Mouse (Mus musculus) large intestine, adult 2 months (tissue): ENCODE results near the gene Tenm1. TPM values are rescaled to one million over a fixed set of nuclear protein-coding genes. Genes with fewer than 3 reads are reported as not detected.

Source experiments
- DNase-seq: peaks from one replicate; pipeline ENCODE4 v3.0.0-alpha.2; 2012; ENCODE audit warnings: low read depth, low spot score
- WGBS: fragments of 180-500 bp; shearing (Covaris S2); methylation state at CpG from one replicate; pipeline ENCODE4 v1.1.7; 2018; 5-methylcytosine and 5-hydroxymethylcytosine counted together
- polyA plus RNA-seq: library from polyadenylated mRNA; depleted of rRNA; stranded (reverse); fragments of >200 nt; gene quantifications from 2 replicates; pipeline ENCODE4 v1.2.3, GENCODE M21; 2012

The Tenm1 gene
- polyA plus RNA-seq, 1 experiment, result 0.01 TPM

GRCm38 (mm10) chrX:42967611-42968010, 461.3 kb downstream of the Tenm1 start:
- 72% methylated on average over 5 of the region's 5 CpGs for WGBS
- DNase-seq, result no peak

GRCm38 (mm10) chrX:42861731-42862130, 567.2 kb downstream of the Tenm1 start:
- WGBS, result 79% methylated on average over 1 of the region's 1 CpGs
- DNase-seq, result no peak

- DNase-seq, result no peak
- WGBS, result 40% methylated on average over 4 of the region's 4 CpGs
Measured at GRCm38 (mm10) chrX:42781566-42781965, 647.4 kb downstream of the Tenm1 start.

GRCm38 (mm10) chrX:42718078-42718785, 710.7 kb downstream of the Tenm1 start:
- 86% methylated on average over 3 of the region's 3 CpGs for WGBS
- DNase-seq, result no peak

GRCm38 (mm10) chrX:42700291-42700690, 728.6 kb downstream of the Tenm1 start:
- 36% methylated on average over 3 of the region's 3 CpGs for WGBS
- DNase-seq, result no peak

GRCm38 (mm10) chrX:42647131-42647530, 781.8 kb downstream of the Tenm1 start:
- 52% methylated on average over 3 of the region's 3 CpGs for WGBS
- no peak for DNase-seq

- WGBS, result 57% methylated on average over 2 of the region's 2 CpGs
- DNase-seq, result no peak
Measured at GRCm38 (mm10) chrX:42580521-42580920, 848.4 kb downstream of the Tenm1 start.

GRCm38 (mm10) chrX:42558683-42559082, 870.2 kb downstream of the Tenm1 start:
- 58% methylated on average over 4 of the region's 4 CpGs for WGBS
- DNase-seq, result no peak

- DNase-seq, result no peak
- WGBS, result 27% methylated on average over 7 of the region's 7 CpGs
Measured at GRCm38 (mm10) chrX:42557284-42557683, 871.6 kb downstream of the Tenm1 start.

GRCm38 (mm10) chrX:42548513-42548912, 880.4 kb downstream of the Tenm1 start:
- no peak for DNase-seq
- 52% methylated on average over 4 of the region's 4 CpGs for WGBS

GRCm38 (mm10) chrX:42545076-42545475, 883.9 kb downstream of the Tenm1 start:
- WGBS, result 87% methylated on average over 1 of the region's 1 CpGs
- no peak for DNase-seq

GRCm38 (mm10) chrX:42540756-42541053, 888.2 kb downstream of the Tenm1 start:
- 17% methylated on average over 5 of the region's 5 CpGs for WGBS
- DNase-seq, result peak; percentile 25

GRCm38 (mm10) chrX:42540030-42540755, 888.7 kb downstream of the Tenm1 start:
- 31% methylated on average over 3 of the region's 3 CpGs for WGBS
- DNase-seq, result no peak

- no peak for DNase-seq
- 81% methylated on average over 4 of the region's 4 CpGs for WGBS
Measured at GRCm38 (mm10) chrX:42530703-42531102, 898.2 kb downstream of the Tenm1 start.

GRCm38 (mm10) chrX:42522868-42523267, 906.1 kb downstream of the Tenm1 start:
- WGBS, result 81% methylated on average over 2 of the region's 2 CpGs
- DNase-seq, result no peak

GRCm38 (mm10) chrX:42512567-42512966, 916.4 kb downstream of the Tenm1 start:
- no peak for DNase-seq

GRCm38 (mm10) chrX:42511105-42511504, 917.8 kb downstream of the Tenm1 start:
- WGBS, result 67% methylated on average over 2 of the region's 2 CpGs
- no peak for DNase-seq

GRCm38 (mm10) chrX:42502291-42503043, 926.5 kb downstream of the Tenm1 start, which contains the start of gene Sh2d1a:
TSS of gene Sh2d1a (plus strand) at chrX:42502453.
- no peak for DNase-seq
- WGBS, result 64% methylated on average over 13 of the region's 13 CpGs

GRCm38 (mm10) chrX:42500538-42500937, 928.4 kb downstream of the Tenm1 start:
- no peak for DNase-seq

GRCm38 (mm10) chrX:42490336-42490735, 938.6 kb downstream of the Tenm1 start:
- DNase-seq, result no peak
- 93% methylated on average over 8 of the region's 8 CpGs for WGBS

- WGBS, result 93% methylated on average over 16 of the region's 16 CpGs
- DNase-seq, result no peak
Measured at GRCm38 (mm10) chrX:42489446-42489845, 939.5 kb downstream of the Tenm1 start, which contains the start of gene Tex13c2. TSS of gene Tex13c2 (plus strand) at chrX:42489691.
